Mouse (Mus musculus) liver, embryonic 12.5 days (tissue): ENCODE data around the gene Adamts4. TPM values are rescaled to one million over a fixed set of nuclear protein-coding genes. Genes with fewer than 3 reads are reported as not detected.
A peak's percentile ranks its signal among the peaks of the same experiment; 100 is the strongest.

Source experiments
- ATAC-seq: fragments of 200-750 bp; cut with Nextera tagmentation; 2 replicates; pipeline ENCODE4 v1.8.0; 2017; ENCODE audit warnings: moderate number of reproducible peaks, mild to moderate bottlenecking, moderate library complexity
- H3K27ac ChIP-seq: fragments of 300-500 bp; sonication (generic); 2 replicates; pipeline ENCODE4 v1.5.1; 2016; ENCODE audit warnings: mild to moderate bottlenecking
- H3K27me3 ChIP-seq: fragments of 300-500 bp; sonication (generic); replicated peaks from 2 replicates; pipeline ENCODE4 v1.6.1; 2016; ENCODE audit warnings: mild to moderate bottlenecking, moderate library complexity
- H3K36me3 ChIP-seq: fragments of 300-500 bp; sonication (generic); 2 replicates; pipeline ENCODE4 v1.6.1; 2016; ENCODE audit warnings: mild to moderate bottlenecking, moderate library complexity
- H3K4me1 ChIP-seq: fragments of 300-500 bp; sonication (generic); 2 replicates; pipeline ENCODE4 v1.6.1; 2016
- H3K4me2 ChIP-seq: fragments of 300-500 bp; sonication (generic); 2 replicates; pipeline ENCODE4 v1.6.1; 2016; ENCODE audit warnings: mild to moderate bottlenecking, moderate library complexity
- H3K4me3 ChIP-seq: fragments of 300-500 bp; sonication (generic); 2 replicates; pipeline ENCODE4 v1.5.1; 2016; ENCODE audit warnings: mild to moderate bottlenecking, moderate library complexity
- H3K9ac ChIP-seq: fragments of 300-500 bp; sonication (generic); 2 replicates; pipeline ENCODE4 v1.6.1; 2016; ENCODE audit warnings: mild to moderate bottlenecking, moderate library complexity
- H3K9me3 ChIP-seq: fragments of 300-500 bp; sonication (generic); replicated peaks from 2 replicates; pipeline ENCODE4 v1.6.1; 2016; ENCODE audit warnings: mild to moderate bottlenecking, moderate library complexity
- WGBS: fragments of 180-500 bp; shearing (Covaris S2); methylation state at CpG from one replicate; pipeline ENCODE4 v1.1.7; 2016; ENCODE audit not compliant: insufficient replicate concordance; 5-methylcytosine and 5-hydroxymethylcytosine counted together
- polyA plus RNA-seq: library from polyadenylated mRNA; unstranded; fragments of >200 nt; fragmentation: Nextera tagmentation; extraction: Ambion mirVana; gene quantifications from 2 replicates; pipeline ENCODE4 v1.2.1, GENCODE M21; 2016

The Adamts4 gene
- polyA plus RNA-seq, 1 experiment from 2014 or later: 0.61 TPM

- 4% methylated on average over 13 of the region's 13 CpGs for WGBS
- H3K9me3 ChIP-seq: no peaks in the 10 kb centered on the region
Observed at GRCm38 (mm10) chr1:171247453-171247841, 2.8 kb upstream of the Adamts4 start.

GRCm38 (mm10) chr1:171247916-171248315 lies 2.3 kb upstream of the Adamts4 start:
- no peaks in the 10 kb centered on the region for H3K9me3 ChIP-seq
- H3K4me2 ChIP-seq: peak overlapping the region; percentile 84
- 18% methylated on average over 4 of the region's 4 CpGs for WGBS
- H3K27me3 ChIP-seq: peaks cover 40% of the 10 kb centered on the region
- peak overlapping the region; percentile 78 for H3K4me3 ChIP-seq
- no peak for ATAC-seq
- peak overlapping the region; percentile 86 for H3K9ac ChIP-seq
- H3K4me1 ChIP-seq: peaks cover 62% of the 10 kb centered on the region
- H3K27ac ChIP-seq: peak overlapping the region; percentile 84; the same call in 1 of the 2 replicates
- H3K36me3 ChIP-seq: peaks cover 29% of the 10 kb centered on the region

More at GRCm38 (mm10) chr1:171247453-171247841, 2.8 kb upstream of the Adamts4 start:
- peak overlapping the region; percentile 86 for H3K9ac ChIP-seq
- H3K27ac ChIP-seq: peak overlapping the region; percentile 84
- H3K4me1 ChIP-seq: peaks cover 61% of the 10 kb centered on the region
- H3K4me2 ChIP-seq: peak overlapping the region; percentile 84
- peak overlapping the region; percentile 78 for H3K4me3 ChIP-seq
- ATAC-seq: peak; percentile 30; the same call in 1 of the 2 replicates
- peaks cover 35% of the 10 kb centered on the region for H3K27me3 ChIP-seq
- peaks cover 33% of the 10 kb centered on the region for H3K36me3 ChIP-seq

- Histone ChIP-seq H3K27ac (peak overlapping the region; percentile 45), H3K27me3 (peaks cover 45% of the 10 kb centered on the region), H3K9me3 (no peaks in the 10 kb centered on the region), H3K4me3 (no peak overlapping the region), H3K9ac (0 out of 2 replicates have a peak overlapping the region, but pooled peaks have one; percentile 10), H3K4me1 (peaks cover 62% of the 10 kb centered on the region), H3K36me3 (peaks cover 22% of the 10 kb centered on the region), H3K4me2 (peak overlapping the region; percentile 84)
- no peak for ATAC-seq
- 34% methylated on average over 3 of the region's 3 CpGs for WGBS
Observed at GRCm38 (mm10) chr1:171248386-171249226, 1.6 kb upstream of the Adamts4 start.

GRCm38 (mm10) chr1:171250680-171251593 lies 716 bp downstream of the Adamts4 start, which contains the start of gene Ndufs2:
Gene Ndufs2, minus strand, starts transcription at chr1:171251388.
- Histone ChIP-seq H3K9ac (no peak within 1 kb of the TSS; the same call in 1 of the 2 replicates), H3K4me2 (peak within 1 kb of the TSS; percentile 37), H3K4me3 (peak within 1 kb of the TSS; percentile 10; the same call in 1 of the 2 replicates), H3K36me3 (peaks cover under 1% of the 10 kb centered on the region; the same call in 1 of the 2 replicates), H3K9me3 (no peaks in the 10 kb centered on the region), H3K27me3 (peaks cover 54% of the 10 kb centered on the region), H3K27ac (no peak within 1 kb of the TSS), H3K4me1 (peaks cover 44% of the 10 kb centered on the region)
- ATAC-seq: no peak
- 31% methylated on average over 26 of the region's 26 CpGs for WGBS

GRCm38 (mm10) chr1:171251594-171252324 lies 1.5 kb downstream of the Adamts4 start:
- WGBS: 16% methylated on average over 13 of the region's 13 CpGs
- no peak overlapping the region; the same call in 1 of the 2 replicates for H3K9ac ChIP-seq
- H3K27me3 ChIP-seq: peaks cover 61% of the 10 kb centered on the region
- no peaks in the 10 kb centered on the region for H3K36me3 ChIP-seq
- H3K4me3 ChIP-seq: no peak overlapping the region
- no peak overlapping the region for H3K27ac ChIP-seq
- H3K4me1 ChIP-seq: peaks cover 39% of the 10 kb centered on the region
- ATAC-seq: no peak
- peak overlapping the region; percentile 37 for H3K4me2 ChIP-seq
- no peaks in the 10 kb centered on the region for H3K9me3 ChIP-seq

- Histone ChIP-seq H3K9ac (no peak overlapping the region; the same call in 1 of the 2 replicates), H3K9me3 (no peaks in the 10 kb centered on the region), H3K27ac (no peak overlapping the region), H3K4me1 (peaks cover 39% of the 10 kb centered on the region), H3K36me3 (no peaks in the 10 kb centered on the region), H3K27me3 (peaks cover 61% of the 10 kb centered on the region), H3K4me2 (no peak overlapping the region), H3K4me3 (no peak overlapping the region)
- ATAC-seq: no peak
- 62% methylated on average over 17 of the region's 17 CpGs for WGBS
Observed at GRCm38 (mm10) chr1:171252415-171252814, 2.2 kb downstream of the Adamts4 start.

GRCm38 (mm10) chr1:171256095-171256818 lies 6.0 kb downstream of the Adamts4 start:
- H3K27me3 ChIP-seq: peaks cover 66% of the 10 kb centered on the region
- H3K9ac ChIP-seq: no peak overlapping the region
- no peak for ATAC-seq
- H3K4me1 ChIP-seq: peaks cover 38% of the 10 kb centered on the region
- no peaks in the 10 kb centered on the region for H3K9me3 ChIP-seq
- H3K27ac ChIP-seq: no peak overlapping the region
- no peak overlapping the region for H3K4me3 ChIP-seq
- no peak overlapping the region for H3K4me2 ChIP-seq
- 75% methylated on average over 24 of the region's 24 CpGs for WGBS
- no peaks in the 10 kb centered on the region for H3K36me3 ChIP-seq

GRCm38 (mm10) chr1:171256937-171257548 lies 6.8 kb downstream of the Adamts4 start:
- Histone ChIP-seq H3K4me3 (no peak overlapping the region), H3K9me3 (no peaks in the 10 kb centered on the region), H3K4me2 (peak overlapping the region; percentile 18; the same call in 1 of the 2 replicates), H3K4me1 (peaks cover 33% of the 10 kb centered on the region), H3K36me3 (no peaks in the 10 kb centered on the region), H3K27me3 (peaks cover 65% of the 10 kb centered on the region), H3K27ac (no peak overlapping the region), H3K9ac (no peak overlapping the region)
- WGBS: 48% methylated on average over 15 of the region's 15 CpGs
- ATAC-seq: no peak

- Histone ChIP-seq H3K9ac (no peak overlapping the region), H3K36me3 (no peaks in the 10 kb centered on the region), H3K9me3 (no peaks in the 10 kb centered on the region), H3K4me2 (no peak overlapping the region), H3K4me3 (no peak overlapping the region), H3K4me1 (peaks cover 33% of the 10 kb centered on the region), H3K27me3 (peaks cover 65% of the 10 kb centered on the region), H3K27ac (no peak overlapping the region)
- 62% methylated on average over 9 of the region's 9 CpGs for WGBS
- ATAC-seq: no peak
Observed at GRCm38 (mm10) chr1:171257781-171258180, 7.6 kb downstream of the Adamts4 start.

GRCm38 (mm10) chr1:171258921-171259320 lies 8.7 kb downstream of the Adamts4 start:
- Histone ChIP-seq H3K4me2 (peak overlapping the region; percentile 50), H3K36me3 (no peaks in the 10 kb centered on the region), H3K9ac (0 out of 2 replicates have a peak overlapping the region, but pooled peaks have one; percentile 18), H3K27ac (no peak overlapping the region), H3K27me3 (peaks cover 66% of the 10 kb centered on the region), H3K4me1 (peaks cover 34% of the 10 kb centered on the region), H3K4me3 (0 out of 2 replicates have a peak overlapping the region, but pooled peaks have one; percentile 8), H3K9me3 (no peaks in the 10 kb centered on the region)
- WGBS: 51% methylated on average over 17 of the region's 17 CpGs
- no peak for ATAC-seq
